Mouse (Mus musculus): Measurements from ENCODE around the gene Rpl27. TPM values are rescaled to one million over a fixed set of nuclear protein-coding genes. Genes with fewer than 3 reads are reported as not detected.
"Not testable (repeated sequence)": the region's sequence is repeated elsewhere in the genome, so short reads cannot be mapped to it uniquely, and the experiment has no call there.

Gene Rpl27
- total and polyA plus RNA-seq, 2 experiments = 230 to 236 TPM

DNA sequence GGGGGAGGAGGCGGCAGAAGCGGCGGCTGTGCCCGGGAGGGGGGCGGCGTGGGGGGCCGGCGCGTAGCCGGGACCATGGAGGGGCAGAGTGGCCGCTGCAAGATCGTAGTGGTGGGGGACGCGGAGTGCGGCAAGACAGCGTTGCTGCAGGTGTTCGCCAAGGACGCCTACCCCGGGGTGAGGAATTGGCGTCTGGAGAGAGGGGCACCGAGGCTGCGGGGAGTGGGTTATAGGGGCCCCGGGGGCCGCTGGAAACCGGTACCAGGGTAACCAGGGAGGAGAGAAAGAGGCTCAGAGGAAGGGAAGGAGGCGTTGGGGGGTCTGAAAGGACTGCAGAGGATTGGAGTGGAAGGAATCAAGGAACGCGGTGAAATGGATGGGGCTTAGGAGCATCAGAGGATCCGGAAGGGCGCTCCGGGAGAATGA, 26.2 kb downstream of the Rpl27 start:
- H3K79me2 ChIP-seq (ENCODE audit: control insufficient read depth, insufficient read depth, low read length) = no peaks in the 10 kb centered on the region
- H3K9ac ChIP-seq (ENCODE audit: low read depth, low read length) = peak overlapping the region; percentile 83
- no peaks in the 10 kb centered on the region for H3K36me3 ChIP-seq (ENCODE audit: control insufficient read depth, insufficient read depth, low read length)
- H3K4me1 ChIP-seq (ENCODE audit: control insufficient read depth, insufficient read depth, low read length) = peaks cover 1% of the 10 kb centered on the region; the same call in 1 of the 2 replicates
- H3K27me3 ChIP-seq (ENCODE audit: control insufficient read depth, insufficient read depth, low read length) = no peaks in the 10 kb centered on the region
- 1% methylated on average over 23 of the region's 31 CpGs for WGBS
- H3K27ac ChIP-seq (replicated peaks; ENCODE audit: insufficient read depth, low read depth, low read length) = no peak overlapping the region
- no peak for TF ChIP-seq CTCF (IDR thresholded peaks at IDR 0.05; ENCODE audit: low read depth, low read length)
- TF ChIP-seq POLR2A (IDR thresholded peaks at IDR 0.05; ENCODE audit: extremely low read depth, insufficient read depth, low read length) = no peak
- H3K4me3 ChIP-seq (ENCODE audit: insufficient read depth, low read depth, low read length) = peak overlapping the region; percentile 66
- no peak for DNase-seq (ENCODE audit: extremely low read depth, low read depth, low spot score)

DNA sequence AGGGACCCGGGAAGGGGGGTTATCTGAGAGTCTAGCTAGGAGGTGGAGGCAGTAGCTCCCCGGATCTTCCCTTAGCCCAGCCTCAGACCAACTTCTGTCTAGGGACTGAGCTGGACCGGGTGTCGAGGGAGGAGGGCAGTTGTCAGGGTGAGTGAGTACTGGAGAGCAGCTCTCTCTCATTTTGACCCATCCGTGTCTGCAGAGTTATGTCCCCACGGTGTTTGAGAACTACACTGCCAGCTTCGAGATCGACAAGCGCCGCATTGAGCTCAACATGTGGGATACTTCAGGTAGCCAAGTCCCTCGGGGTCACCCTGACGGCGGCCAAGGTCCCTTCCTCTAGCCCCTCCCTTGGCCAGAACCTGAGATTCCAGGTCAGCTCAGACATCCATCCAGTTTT, 26.6 kb downstream of the Rpl27 start:
- TF ChIP-seq POLR2A (IDR thresholded peaks at IDR 0.05; ENCODE audit: extremely low read depth, insufficient read depth, low read length) (no peak), CTCF (IDR thresholded peaks at IDR 0.05; ENCODE audit: low read depth, low read length) (no peak)
- Histone ChIP-seq H3K4me1 (ENCODE audit: control insufficient read depth, insufficient read depth, low read length) (peaks cover 1% of the 10 kb centered on the region; the same call in 1 of the 2 replicates), H3K9ac (ENCODE audit: low read depth, low read length) (no peak overlapping the region; the same call in 1 of the 2 replicates), H3K27me3 (ENCODE audit: control insufficient read depth, insufficient read depth, low read length) (no peaks in the 10 kb centered on the region), H3K36me3 (ENCODE audit: control insufficient read depth, insufficient read depth, low read length) (no peaks in the 10 kb centered on the region), H3K79me2 (ENCODE audit: control insufficient read depth, insufficient read depth, low read length) (no peaks in the 10 kb centered on the region), H3K4me3 (ENCODE audit: insufficient read depth, low read depth, low read length) (no peak overlapping the region), H3K27ac (replicated peaks; ENCODE audit: insufficient read depth, low read depth, low read length) (no peak overlapping the region)
- DNase-seq (ENCODE audit: extremely low read depth, low read depth, low spot score) = no peak
- WGBS = 21% methylated on average over 13 of the region's 13 CpGs

DNA sequence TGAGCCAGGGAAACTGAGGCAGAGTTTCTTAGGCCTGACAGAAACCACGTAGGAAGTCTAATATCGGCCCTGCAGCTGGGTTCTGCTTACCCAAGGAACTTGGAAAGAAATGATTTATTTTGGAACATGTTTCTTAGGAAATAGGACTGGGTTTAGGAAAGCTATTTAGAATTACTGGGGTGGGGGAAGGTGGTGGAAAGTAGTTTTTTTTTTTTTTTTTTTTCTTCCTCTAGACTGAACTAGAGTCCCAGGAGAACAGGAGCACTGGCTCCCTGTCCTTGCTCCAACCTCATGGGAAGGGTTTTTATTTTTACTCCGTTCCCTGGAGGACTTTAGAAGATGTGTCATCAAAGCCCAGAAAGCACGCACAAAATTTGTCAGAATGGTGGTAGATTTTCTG, 27.1 kb downstream of the Rpl27 start:
- DNase-seq (ENCODE audit: extremely low read depth, low read depth, low spot score) = no peak
- no peaks in the 10 kb centered on the region for H3K79me2 ChIP-seq (ENCODE audit: control insufficient read depth, insufficient read depth, low read length)
- no peaks in the 10 kb centered on the region for H3K36me3 ChIP-seq (ENCODE audit: control insufficient read depth, insufficient read depth, low read length)
- 88% methylated on average over 4 of the region's 4 CpGs for WGBS
- no peak overlapping the region for H3K27ac ChIP-seq (replicated peaks; ENCODE audit: insufficient read depth, low read depth, low read length)
- H3K27me3 ChIP-seq (ENCODE audit: control insufficient read depth, insufficient read depth, low read length) = no peaks in the 10 kb centered on the region
- H3K4me3 ChIP-seq (ENCODE audit: insufficient read depth, low read depth, low read length) = no peak overlapping the region
- H3K4me1 ChIP-seq (ENCODE audit: control insufficient read depth, insufficient read depth, low read length) = peaks cover 1% of the 10 kb centered on the region; the same call in 1 of the 2 replicates
- no peak overlapping the region for H3K9ac ChIP-seq (ENCODE audit: low read depth, low read length)
- TF ChIP-seq CTCF (IDR thresholded peaks at IDR 0.05; ENCODE audit: low read depth, low read length) (no peak), POLR2A (IDR thresholded peaks at IDR 0.05; ENCODE audit: extremely low read depth, insufficient read depth, low read length) (no peak)

GRCm38 (mm10) chr11:101470206-101470605, 28.1 kb downstream of the Rpl27 start:
- no peaks in the 10 kb centered on the region for H3K27me3 ChIP-seq (ENCODE audit: control insufficient read depth, insufficient read depth, low read length)
- H3K9ac ChIP-seq (ENCODE audit: low read depth, low read length) = no peak overlapping the region
- 78% methylated on average over 7 of the region's 7 CpGs for WGBS
- DNase-seq (ENCODE audit: extremely low read depth, low read depth, low spot score) = no peak
- H3K79me2 ChIP-seq (ENCODE audit: control insufficient read depth, insufficient read depth, low read length) = no peaks in the 10 kb centered on the region
- no peak for TF ChIP-seq POLR2A (IDR thresholded peaks at IDR 0.05; ENCODE audit: extremely low read depth, insufficient read depth, low read length)
- TF ChIP-seq CTCF (IDR thresholded peaks at IDR 0.05; ENCODE audit: low read depth, low read length) = no peak
- no peaks in the 10 kb centered on the region for H3K36me3 ChIP-seq (ENCODE audit: control insufficient read depth, insufficient read depth, low read length)
- peaks cover 1% of the 10 kb centered on the region; the same call in 1 of the 2 replicates for H3K4me1 ChIP-seq (ENCODE audit: control insufficient read depth, insufficient read depth, low read length)
- no peak overlapping the region for H3K27ac ChIP-seq (replicated peaks; ENCODE audit: insufficient read depth, low read depth, low read length)
- H3K4me3 ChIP-seq (ENCODE audit: insufficient read depth, low read depth, low read length) = no peak overlapping the region

DNA sequence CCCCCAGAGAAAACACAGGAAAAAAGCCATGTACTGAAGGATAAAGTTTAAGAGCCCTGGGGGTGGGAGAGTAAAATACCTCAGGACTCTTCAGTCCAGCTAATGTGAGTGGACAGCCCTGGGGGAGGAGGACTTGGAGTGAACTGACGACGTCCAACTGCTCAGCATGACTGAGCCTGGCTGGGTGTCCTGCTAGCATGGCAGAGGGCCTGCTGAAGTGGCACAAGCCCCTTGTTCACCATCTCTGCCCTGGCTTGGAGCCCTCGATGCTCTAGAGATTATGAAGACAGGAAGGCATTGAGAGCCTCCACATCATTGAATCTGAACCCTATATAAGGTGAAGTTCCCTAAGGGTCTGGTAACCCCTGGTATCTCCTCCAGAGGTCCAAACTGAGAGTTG, 29.8 kb downstream of the Rpl27 start:
- H3K4me3 ChIP-seq (ENCODE audit: insufficient read depth, low read depth, low read length) = no peak overlapping the region
- H3K27me3 ChIP-seq (ENCODE audit: control insufficient read depth, insufficient read depth, low read length) = no peaks in the 10 kb centered on the region

GRCm38 (mm10) chr11:101472336-101472735, 30.2 kb downstream of the Rpl27 start:
- 72% methylated on average over 7 of the region's 7 CpGs for WGBS
- no peak for DNase-seq (ENCODE audit: extremely low read depth, low read depth, low spot score)
- Histone ChIP-seq H3K36me3 (ENCODE audit: control insufficient read depth, insufficient read depth, low read length) (no peaks in the 10 kb centered on the region), H3K4me3 (ENCODE audit: insufficient read depth, low read depth, low read length) (no peak overlapping the region), H3K4me1 (ENCODE audit: control insufficient read depth, insufficient read depth, low read length) (no peaks in the 10 kb centered on the region), H3K27me3 (ENCODE audit: control insufficient read depth, insufficient read depth, low read length) (no peaks in the 10 kb centered on the region), H3K9ac (ENCODE audit: low read depth, low read length) (no peak overlapping the region), H3K27ac (replicated peaks; ENCODE audit: insufficient read depth, low read depth, low read length) (no peak overlapping the region), H3K79me2 (ENCODE audit: control insufficient read depth, insufficient read depth, low read length) (no peaks in the 10 kb centered on the region)
- TF ChIP-seq CTCF (IDR thresholded peaks at IDR 0.05; ENCODE audit: low read depth, low read length) (no peak), POLR2A (IDR thresholded peaks at IDR 0.05; ENCODE audit: extremely low read depth, insufficient read depth, low read length) (no peak)

More for the DNA sequence above, 29.8 kb downstream of the Rpl27 start:
- Histone ChIP-seq H3K36me3 (ENCODE audit: control insufficient read depth, insufficient read depth, low read length) (no peaks in the 10 kb centered on the region), H3K79me2 (ENCODE audit: control insufficient read depth, insufficient read depth, low read length) (no peaks in the 10 kb centered on the region), H3K4me1 (ENCODE audit: control insufficient read depth, insufficient read depth, low read length) (peaks cover 1% of the 10 kb centered on the region; the same call in 1 of the 2 replicates), H3K9ac (ENCODE audit: low read depth, low read length) (no peak overlapping the region), H3K27ac (replicated peaks; ENCODE audit: insufficient read depth, low read depth, low read length) (no peak overlapping the region)
- WGBS = 89% methylated on average over 3 of the region's 3 CpGs
- no peak for DNase-seq (ENCODE audit: extremely low read depth, low read depth, low spot score)
- TF ChIP-seq POLR2A (IDR thresholded peaks at IDR 0.05; ENCODE audit: extremely low read depth, insufficient read depth, low read length) (no peak), CTCF (IDR thresholded peaks at IDR 0.05; ENCODE audit: low read depth, low read length) (no peak)

DNA sequence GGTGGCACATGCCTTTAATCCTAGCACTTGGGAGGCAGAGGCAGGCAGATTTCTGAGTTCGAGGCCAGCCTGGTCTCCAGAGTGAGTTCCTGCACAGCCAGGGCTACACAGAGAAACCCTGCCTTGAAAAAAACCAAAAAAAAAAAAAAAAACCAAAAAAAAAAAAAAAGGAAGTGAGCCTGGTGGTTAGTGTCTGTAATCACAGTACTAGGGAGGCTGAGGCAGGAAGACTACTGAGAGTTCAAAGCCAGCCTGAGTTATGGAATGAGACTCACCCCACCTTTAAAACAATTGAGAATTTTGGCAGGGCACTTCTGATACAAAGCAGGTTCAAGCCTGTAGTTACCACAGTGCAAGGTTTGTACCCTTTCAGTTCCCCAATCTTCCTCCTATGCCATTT, 31.6 kb downstream of the Rpl27 start:
- not testable (repeated sequence) for H3K27me3 ChIP-seq (ENCODE audit: control insufficient read depth, insufficient read depth, low read length); DNase-seq (ENCODE audit: extremely low read depth, low read depth, low spot score); H3K27ac ChIP-seq (replicated peaks; ENCODE audit: insufficient read depth, low read depth, low read length); H3K9ac ChIP-seq (ENCODE audit: low read depth, low read length); H3K79me2 ChIP-seq (ENCODE audit: control insufficient read depth, insufficient read depth, low read length); H3K4me1 ChIP-seq (ENCODE audit: control insufficient read depth, insufficient read depth, low read length); H3K4me3 ChIP-seq (ENCODE audit: insufficient read depth, low read depth, low read length); H3K36me3 ChIP-seq (ENCODE audit: control insufficient read depth, insufficient read depth, low read length)
- WGBS = 61% methylated on average over 1 of the region's 1 CpGs
